Mouse (Mus musculus) central nervous system, embryonic 11.5 days (tissue): ENCODE measurements around the gene Smim17. TPM values are rescaled to one million over a fixed set of nuclear protein-coding genes. Genes with fewer than 3 reads are reported as not detected.

Experiments
- polyA plus RNA-seq: library from polyadenylated mRNA; depleted of rRNA; stranded (reverse); fragments of >200 nt; gene quantifications from 2 replicates; pipeline ENCODE4 v1.2.3, GENCODE M21; 2012; rRNA removed

The Smim17 gene
- 1.1 and 1.9 TPM in 2 replicates for polyA plus RNA-seq

GRCm38 (mm10) chr7:6397996-6398975 lies at the start of gene Smim17:
Gene Smim17 (plus strand): TSS chr7:6398715.

GRCm38 (mm10) chr7:6363047-6363488 lies 35.4 kb upstream of the Smim17 start, which contains the start of gene Zfp78:
Gene Zfp78 (plus strand): TSS chr7:6363280.

GRCm38 (mm10) chr7:6383044-6383455 lies 15.5 kb upstream of the Smim17 start, which contains the start of gene Zfp28:
Gene Zfp28 (plus strand): TSS chr7:6383295.

GRCm38 (mm10) chr7:6410043-6410442 lies 11.5 kb downstream of the Smim17 start, which contains the start of gene Gm20715:
Gene Gm20715 (plus strand): TSS chr7:6410277.

GRCm38 (mm10) chr7:6438388-6438787 lies 39.9 kb downstream of the Smim17 start, which contains the start of gene Olfr1344:
Gene Olfr1344 (plus strand): TSS chr7:6438688.

GRCm38 (mm10) chr7:6455868-6456267 lies 57.4 kb downstream of the Smim17 start, which contains the start of gene Olfr1336:
Gene Olfr1336 (plus strand): TSS chr7:6456168.

GRCm38 (mm10) chr7:6466951-6467350 lies 68.4 kb downstream of the Smim17 start, which contains the start of gene Olfr1346:
Gene Olfr1346 (plus strand): TSS chr7:6467101.

Other genes starting within 250 kb of the Smim17 start
- 36.1 and 39.3 TPM in 2 replicates for gene Zfp787, start 242.7 kb upstream of the Smim17 start, polyA plus RNA-seq
- gene Zfp444, start 226.5 kb upstream of the Smim17 start, polyA plus RNA-seq: 52.6 and 93.5 TPM in 2 replicates
- gene Galp, start 201.6 kb upstream of the Smim17 start, polyA plus RNA-seq: not detected in 2 replicates
- not detected in 2 replicates for gene Zscan5b, start 176.4 kb upstream of the Smim17 start, polyA plus RNA-seq
- gene Epp13, start 146.0 kb upstream of the Smim17 start, polyA plus RNA-seq: not detected in 2 replicates
- gene Zfp667, start 112.1 kb upstream of the Smim17 start, polyA plus RNA-seq: 5.6 and 6.3 TPM in 2 replicates
- 6.1 and 7.8 TPM in 2 replicates for gene Zfp583, start 67.4 kb upstream of the Smim17 start, polyA plus RNA-seq
- gene Gm3854, start 55.0 kb upstream of the Smim17 start, polyA plus RNA-seq: 2.2 and 2.5 TPM in 2 replicates
- 1.5 and 2.3 TPM in 2 replicates for gene Zfp78, start 35.4 kb upstream of the Smim17 start, polyA plus RNA-seq
- 7.9 and 13.4 TPM in 2 replicates for gene Zfp28, start 15.4 kb upstream of the Smim17 start, polyA plus RNA-seq
- gene Gm20715, start 11.6 kb downstream of the Smim17 start, polyA plus RNA-seq: 0.05 and 0.06 TPM in 2 replicates
- gene Olfr1344, start 40.0 kb downstream of the Smim17 start, polyA plus RNA-seq: 0.02 and 0.06 TPM in 2 replicates
- gene Olfr1336, start 57.5 kb downstream of the Smim17 start, polyA plus RNA-seq: not detected in 2 replicates
- not detected in 2 replicates for gene Olfr1346, start 68.4 kb downstream of the Smim17 start, polyA plus RNA-seq
- not detected in 2 replicates for gene Olfr5, start 88.2 kb downstream of the Smim17 start, polyA plus RNA-seq
- gene Olfr1347, start 101.0 kb downstream of the Smim17 start, polyA plus RNA-seq: not detected in 2 replicates
- not detected in 2 replicates for gene Olfr1348, start 110.0 kb downstream of the Smim17 start, polyA plus RNA-seq
- gene Olfr1349, start 124.2 kb downstream of the Smim17 start, polyA plus RNA-seq: 0.09 TPM in 1 of 2 replicates, not detected in the other
- not detected in 2 replicates for gene Olfr1350, start 166.1 kb downstream of the Smim17 start, polyA plus RNA-seq